Mouse (Mus musculus): ENCODE results near the gene Olfr732. TPM values are rescaled to one million over a fixed set of nuclear protein-coding genes. Genes with fewer than 3 reads are reported as not detected.

The Olfr732 gene
- not detected in 2 replicates for polyA plus RNA-seq (2012; ENCODE audit: low replicate concordance)

GRCm38 (mm10) chr14:50284106-50284505, at the start of gene Olfr732:
Gene Olfr732 (minus strand): TSS chr14:50284206.

DNA sequence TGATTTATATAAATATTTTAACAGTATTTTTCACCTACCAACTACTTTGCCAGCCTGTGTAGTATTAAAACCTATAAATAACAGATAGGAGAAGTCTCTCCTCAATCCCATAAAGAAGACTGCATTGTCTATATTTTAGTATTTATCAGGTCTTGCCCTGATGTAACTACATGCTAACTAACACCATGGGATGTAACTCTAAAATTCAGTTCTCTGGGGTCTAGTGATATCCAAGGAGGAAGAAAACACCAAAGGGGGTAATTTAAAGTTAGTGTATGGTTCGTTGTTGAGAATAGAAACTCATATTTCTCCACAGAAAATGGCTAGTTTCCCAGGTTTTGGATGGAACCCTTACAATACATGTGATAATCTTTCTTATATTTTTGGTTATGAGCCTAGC, 42.7 kb upstream of the Olfr732 start, which contains the start of gene Olfr734:
TSS of gene Olfr734 (minus strand) at position 101 of the 400 bp plus-strand sequence.

DNA sequence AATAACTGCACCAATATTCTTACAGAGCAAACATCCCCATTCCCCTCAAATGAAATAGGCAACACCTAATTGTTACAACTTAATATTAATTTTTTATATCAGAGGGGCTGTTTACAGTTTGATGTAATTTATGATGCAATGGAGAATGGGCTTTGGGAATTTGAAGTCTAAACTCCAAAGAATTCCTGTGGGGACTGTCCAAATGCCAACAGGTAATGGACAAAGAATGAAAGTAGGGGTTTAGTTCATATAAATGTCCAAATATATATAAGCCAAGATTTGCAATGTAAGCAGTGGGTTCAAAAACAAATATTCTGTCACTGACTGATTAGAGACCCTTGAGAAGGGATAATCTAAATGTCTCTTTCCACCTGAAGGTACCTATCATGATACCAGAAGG, 17.4 kb upstream of the Olfr732 start, which contains the start of gene Olfr733:
TSS of gene Olfr733 (minus strand) at position 101 of the 400 bp plus-strand sequence.

GRCm38 (mm10) chr14:50241766-50242165, 42.2 kb downstream of the Olfr732 start, which contains the start of gene Olfr731:
Gene Olfr731 (minus strand): TSS chr14:50241866.

Other genes starting within 250 kb of the Olfr732 start
- not detected in 2 replicates for gene Olfr725, start 243.8 kb downstream of the Olfr732 start, polyA plus RNA-seq (2012; ENCODE audit: low replicate concordance)
- gene Olfr726, start 193.3 kb downstream of the Olfr732 start, polyA plus RNA-seq (2012; ENCODE audit: low replicate concordance): not detected in 2 replicates
- gene Olfr727, start 161.0 kb downstream of the Olfr732 start, polyA plus RNA-seq (2012; ENCODE audit: low replicate concordance): not detected in 2 replicates
- gene Olfr728, start 141.5 kb downstream of the Olfr732 start, polyA plus RNA-seq (2012; ENCODE audit: low replicate concordance): not detected in 2 replicates
- not detected in 2 replicates for gene Olfr729, start 131.3 kb downstream of the Olfr732 start, polyA plus RNA-seq (2012; ENCODE audit: low replicate concordance)
- not detected in 2 replicates for gene Olfr730, start 96.0 kb downstream of the Olfr732 start, polyA plus RNA-seq (2012; ENCODE audit: low replicate concordance)
- gene Olfr731, start 42.3 kb downstream of the Olfr732 start, polyA plus RNA-seq (2012; ENCODE audit: low replicate concordance): 0.05 TPM in 1 of 2 replicates, not detected in the other
- gene Olfr733, start 17.3 kb upstream of the Olfr732 start, polyA plus RNA-seq (2012; ENCODE audit: low replicate concordance): not detected in 2 replicates
- not detected in 2 replicates for gene Olfr734, start 42.6 kb upstream of the Olfr732 start, polyA plus RNA-seq (2012; ENCODE audit: low replicate concordance)
- gene Olfr735, start 64.7 kb upstream of the Olfr732 start, polyA plus RNA-seq (2012; ENCODE audit: low replicate concordance): not detected in 2 replicates
- gene Tlr11, start 73.7 kb upstream of the Olfr732 start, polyA plus RNA-seq (2012; ENCODE audit: low replicate concordance): 0.12 and 0.17 TPM in 2 replicates
- not detected in 2 replicates for gene Olfr736, start 97.0 kb upstream of the Olfr732 start, polyA plus RNA-seq (2012; ENCODE audit: low replicate concordance)
- gene Olfr738, start 123.4 kb upstream of the Olfr732 start, polyA plus RNA-seq (2012; ENCODE audit: low replicate concordance): not detected in 2 replicates
- gene Olfr739, start 134.4 kb upstream of the Olfr732 start, polyA plus RNA-seq (2012; ENCODE audit: low replicate concordance): not detected in 2 replicates
- not detected in 2 replicates for gene Olfr740, start 161.3 kb upstream of the Olfr732 start, polyA plus RNA-seq (2012; ENCODE audit: low replicate concordance)
- gene Olfr741, start 188.5 kb upstream of the Olfr732 start, polyA plus RNA-seq (2012; ENCODE audit: low replicate concordance): not detected in 2 replicates
- gene Olfr742, start 219.4 kb upstream of the Olfr732 start, polyA plus RNA-seq (2012; ENCODE audit: low replicate concordance): not detected in 2 replicates
- gene Olfr743, start 237.6 kb upstream of the Olfr732 start, polyA plus RNA-seq (2012; ENCODE audit: low replicate concordance): not detected in 2 replicates